Mouse (Mus musculus) G1E (cell line): Measurements from ENCODE around the gene Spast. TPM values are rescaled to one million over a fixed set of nuclear protein-coding genes. Genes with fewer than 3 reads are reported as not detected.

Experiments used
- ATAC-seq: 2 replicates; pipeline ENCODE4 v1.8.0; 2016; ENCODE audit warnings: mild to moderate bottlenecking; ENCODE audit not compliant: insufficient number of reproducible peaks, poor library complexity, low FRiP score, severe bottlenecking; ENCODE audit errors: extremely low read depth
- DNase-seq: peaks from one replicate; pipeline ENCODE4 v3.0.0; 2012; ENCODE audit warnings: low spot score
- H3K27me3 ChIP-seq: 2 replicates; pipeline ENCODE4 v1.6.1; 2012; ENCODE audit warnings: mild to moderate bottlenecking, low read length, inconsistent platforms; ENCODE audit not compliant: insufficient read depth
- H3K36me3 ChIP-seq: replicated peaks from 2 replicates; pipeline ENCODE3; 2012; ENCODE audit warnings: mild to moderate bottlenecking, inconsistent platforms
- H3K4me1 ChIP-seq: 2 replicates; pipeline ENCODE4 v1.6.1; 2012; ENCODE audit warnings: low read depth, low read length, inconsistent platforms, mixed read lengths; ENCODE audit not compliant: insufficient read depth
- H3K4me3 ChIP-seq: 2 replicates; pipeline ENCODE4 v1.5.1; 2012; ENCODE audit warnings: low read depth, mild to moderate bottlenecking, inconsistent platforms, low read length, moderate library complexity, mixed read lengths
- H3K9me3 ChIP-seq: replicated peaks from 2 replicates; pipeline ENCODE4 v1.6.1; 2012; ENCODE audit warnings: inconsistent platforms
- CTCF ChIP-seq: IDR thresholded peaks from 2 replicates; pipeline ENCODE4 v1.5.1; 2012; ENCODE audit warnings: low read depth, low read length, inconsistent platforms, mixed read lengths
- GATA1 ChIP-seq: IDR thresholded peaks from 2 replicates; pipeline ENCODE4 v1.6.1; 2012; ENCODE audit warnings: borderline replicate concordance, low read length, inconsistent platforms, mixed read lengths
- GATA2 ChIP-seq: IDR thresholded peaks from 2 replicates; pipeline ENCODE4 v1.6.1; 2012; ENCODE audit warnings: low read depth, low read length, inconsistent platforms, borderline replicate concordance
- POLR2AphosphoS5 ChIP-seq: IDR thresholded peaks from 2 replicates; pipeline ENCODE4 v1.6.1; 2012; ENCODE audit warnings: low read depth, low read length, inconsistent platforms; ENCODE audit not compliant: insufficient replicate concordance
- TAL1 ChIP-seq: conservative IDR thresholded peaks from 2 replicates; pipeline ENCODE4 v1.6.1; 2012; ENCODE audit warnings: low read depth, low read length, inconsistent platforms, mixed read lengths
- polyA plus RNA-seq: library from polyadenylated mRNA; stranded (reverse); fragments of >175 nt; gene quantifications from 2 replicates; pipeline ENCODE4 v1.2.3, GENCODE M21; 2012
- total RNA-seq, 2 experiments: library from RNA; stranded (forward) in 1 of 2; stranded (reverse) in 1 of 2; fragments of 200-1000 nt in 1 of 2; fragments of >200 nt in 1 of 2; fragmentation: Nextera tagmentation in 1 of 2; gene quantifications; 2 replicates each; pipeline ENCODE4 v1.2.3; 2014 to 2017

Spast gene
- total RNA-seq (2014; fragmentation: Nextera tagmentation) = 31.2 and 31.6 TPM in 2 replicates
- 33.9 and 41.2 TPM in 2 replicates for total RNA-seq (2017)
- 7.9 and 10.4 TPM in 2 replicates for polyA plus RNA-seq

DNA sequence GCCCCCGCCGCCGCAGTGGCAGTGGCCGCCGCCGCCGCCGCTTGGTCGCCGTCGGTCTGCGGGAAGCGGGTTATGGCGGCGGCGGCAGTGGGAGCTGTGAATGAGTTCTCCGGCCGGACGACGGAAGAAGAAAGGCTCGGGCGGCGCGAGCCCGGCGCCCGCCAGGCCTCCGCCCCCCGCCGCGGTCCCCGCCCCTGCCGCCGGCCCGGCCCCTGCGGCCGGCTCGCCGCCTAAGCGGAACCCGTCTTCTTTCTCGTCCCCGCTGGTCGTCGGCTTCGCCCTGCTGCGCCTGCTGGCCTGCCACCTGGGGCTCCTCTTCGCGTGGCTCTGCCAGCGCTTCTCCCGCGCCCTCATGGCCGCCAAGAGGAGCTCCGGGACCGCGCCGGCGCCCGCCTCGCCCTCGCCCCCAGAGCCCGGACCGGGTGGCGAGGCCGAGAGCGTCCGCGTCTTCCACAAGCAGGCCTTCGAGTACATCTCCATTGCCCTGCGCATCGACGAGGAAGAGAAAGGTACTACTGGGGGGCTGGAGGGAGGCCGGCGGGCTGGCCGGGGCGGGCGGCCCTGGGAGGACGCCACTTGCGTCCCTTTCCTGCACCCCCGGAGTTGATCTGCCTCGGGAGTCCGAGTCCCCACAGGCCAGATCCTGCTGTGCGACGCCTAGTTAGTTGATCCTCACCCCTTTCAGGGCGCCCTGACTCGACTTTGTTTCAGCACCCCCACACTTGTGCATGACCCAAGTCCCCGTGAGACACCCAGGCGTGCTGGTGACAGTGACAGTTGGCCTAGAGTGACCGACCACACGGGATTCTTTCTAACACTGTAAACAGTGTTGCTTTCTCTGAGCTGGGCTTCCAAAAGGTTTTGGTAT, at the start of gene Spast:
Gene Spast (plus strand): TSS at position 51 of the 868 bp plus-strand sequence.
- DNase-seq = peak; percentile 69
- H3K9me3 ChIP-seq = no peaks in the 10 kb centered on the region
- no peaks in the 10 kb centered on the region for H3K27me3 ChIP-seq
- ATAC-seq = peak; percentile 30
- peak within 1 kb of the TSS; percentile 83 for H3K4me3 ChIP-seq
- peaks cover 14% of the 10 kb centered on the region for H3K36me3 ChIP-seq
- no peak for TF ChIP-seq GATA2
- no peak for TF ChIP-seq CTCF
- TF ChIP-seq POLR2AphosphoS5 = no peak
- no peak for TF ChIP-seq GATA1
- no peak for TF ChIP-seq TAL1
- peaks cover 26% of the 10 kb centered on the region for H3K4me1 ChIP-seq

DNA sequence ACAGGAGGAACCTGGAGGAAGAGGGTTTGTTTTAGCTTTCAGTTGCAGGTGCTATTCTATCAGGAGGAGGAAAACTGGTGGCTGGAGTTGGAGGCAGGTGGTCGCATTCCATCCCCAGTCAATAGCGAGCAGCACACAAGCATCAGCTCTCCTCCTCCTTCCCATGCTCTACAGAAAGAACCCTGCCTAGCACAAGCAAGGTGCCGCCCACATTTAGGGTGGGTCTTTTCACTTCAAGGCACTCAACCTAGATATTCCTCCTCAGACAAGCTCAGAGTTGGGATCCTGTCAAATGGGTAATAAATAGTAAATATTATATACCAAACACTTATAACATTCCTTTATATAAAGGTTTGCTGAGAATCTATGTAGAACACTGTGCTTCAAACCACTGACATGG, 48.6 kb upstream of the Spast start:
- Histone ChIP-seq H3K4me3 (peak overlapping the region; percentile 59; the same call in 1 of the 2 replicates), H3K27me3 (no peaks in the 10 kb centered on the region), H3K4me1 (peaks cover 52% of the 10 kb centered on the region), H3K9me3 (peaks cover 14% of the 10 kb centered on the region), H3K36me3 (peaks cover 30% of the 10 kb centered on the region)
- TF ChIP-seq CTCF = no peak
- TF ChIP-seq POLR2AphosphoS5 = no peak
- ATAC-seq (no peak), DNase-seq (no peak)

DNA sequence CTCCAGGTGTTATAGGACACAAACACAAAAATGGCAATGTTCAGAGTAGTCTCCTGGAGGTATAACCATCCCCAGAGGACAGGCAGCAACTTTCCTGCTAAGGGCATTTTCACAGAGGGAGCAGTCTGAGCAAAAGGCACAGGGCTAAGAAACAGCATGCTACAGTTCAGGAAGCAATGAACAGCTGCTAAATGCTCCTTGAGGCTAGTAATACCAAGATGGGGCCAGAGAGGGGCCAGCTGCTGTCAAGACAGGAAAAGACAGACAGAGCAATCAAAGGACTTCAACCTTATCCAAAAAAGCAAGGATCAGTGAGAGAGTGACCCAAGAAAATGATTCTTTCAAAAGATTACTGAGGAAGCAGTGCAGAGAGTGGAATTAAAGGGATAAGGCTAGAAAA, 47.9 kb upstream of the Spast start:
- H3K4me3 ChIP-seq = peak overlapping the region; percentile 48; the same call in 1 of the 2 replicates
- no peak for ATAC-seq
- H3K4me1 ChIP-seq = peaks cover 50% of the 10 kb centered on the region
- H3K9me3 ChIP-seq = peaks cover 14% of the 10 kb centered on the region
- H3K36me3 ChIP-seq = peaks cover 29% of the 10 kb centered on the region
- no peaks in the 10 kb centered on the region for H3K27me3 ChIP-seq
- no peak for DNase-seq
- TF ChIP-seq GATA2 = no peak
- no peak for TF ChIP-seq POLR2AphosphoS5
- TF ChIP-seq GATA1 = no peak
- no peak for TF ChIP-seq TAL1
- no peak for TF ChIP-seq CTCF

- Histone ChIP-seq H3K4me1 (peaks cover 49% of the 10 kb centered on the region), H3K36me3 (peaks cover 29% of the 10 kb centered on the region), H3K9me3 (peaks cover 14% of the 10 kb centered on the region), H3K4me3 (peak overlapping the region; percentile 57), H3K27me3 (no peaks in the 10 kb centered on the region)
- DNase-seq = no peak
- ATAC-seq = 0 out of 2 replicates have a peak, but pooled peaks have one; percentile 10
- TF ChIP-seq CTCF (no peak), TAL1 (peak; percentile 32; the same call in 1 of the 2 replicates), GATA2 (no peak)
Observed at GRCm38 (mm10) chr17:74291640-74292361, 47.0 kb upstream of the Spast start.

DNA sequence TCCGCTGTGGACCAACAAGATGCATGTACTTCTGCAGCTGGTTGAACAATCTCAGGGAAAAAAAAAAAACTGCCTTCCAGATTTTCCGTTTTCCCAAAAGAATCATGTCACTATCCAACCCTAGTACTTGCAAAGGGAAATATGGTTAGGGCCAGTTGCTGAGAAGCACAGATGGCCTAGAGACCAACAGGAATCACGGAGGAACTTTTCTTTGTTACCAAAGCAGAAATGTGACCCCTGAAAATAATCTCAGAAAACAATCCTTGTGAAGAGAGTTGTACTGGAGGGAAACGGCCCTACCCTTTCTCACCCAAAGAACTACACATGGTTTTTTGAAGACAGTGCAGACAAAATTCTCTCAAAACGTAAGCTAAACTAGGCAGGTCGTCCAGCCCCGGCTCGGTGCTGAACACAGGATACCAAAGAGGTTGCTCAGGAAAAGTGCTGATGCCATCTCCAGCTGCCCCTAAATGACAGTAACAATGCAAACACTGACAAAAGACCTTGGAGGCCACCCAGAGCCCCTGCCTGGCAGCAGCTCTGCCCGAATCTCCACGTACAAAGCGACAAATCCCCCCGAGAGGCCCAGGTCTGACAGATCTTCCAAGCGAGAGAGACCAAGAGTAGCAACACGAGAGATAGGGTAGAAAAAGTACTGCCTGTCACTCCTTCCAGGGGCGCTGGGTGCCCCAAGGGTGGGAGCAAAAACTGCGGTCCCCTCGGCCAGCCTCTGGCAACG, 44.9 kb upstream of the Spast start:
- TF ChIP-seq TAL1 = no peak
- TF ChIP-seq CTCF = no peak
- no peak for TF ChIP-seq GATA1
- TF ChIP-seq POLR2AphosphoS5 = no peak
- no peak for TF ChIP-seq GATA2
- ATAC-seq (no peak), DNase-seq (no peak)
- Histone ChIP-seq H3K27me3 (no peaks in the 10 kb centered on the region), H3K36me3 (peaks cover 22% of the 10 kb centered on the region), H3K4me3 (peak overlapping the region; percentile 92), H3K4me1 (peaks cover 33% of the 10 kb centered on the region), H3K9me3 (peaks cover 1% of the 10 kb centered on the region; the same call in 1 of the 2 replicates)

GRCm38 (mm10) chr17:74294426-74295025, 44.3 kb upstream of the Spast start:
- ATAC-seq (peak; percentile 63), DNase-seq (peak; percentile 31)
- H3K4me1 ChIP-seq = peaks cover 28% of the 10 kb centered on the region
- H3K27me3 ChIP-seq = no peaks in the 10 kb centered on the region
- H3K36me3 ChIP-seq = peaks cover 23% of the 10 kb centered on the region
- no peak for TF ChIP-seq TAL1
- TF ChIP-seq GATA1 = no peak
- no peak for TF ChIP-seq GATA2
- no peak for TF ChIP-seq POLR2AphosphoS5
- no peak for TF ChIP-seq CTCF
- peak overlapping the region; percentile 92 for H3K4me3 ChIP-seq
- H3K9me3 ChIP-seq = no peaks in the 10 kb centered on the region
